Mouse (Mus musculus) CH12.LX (cell line): ENCODE results near the gene Gcfc2.

Experiments used
- BHLHE40 ChIP-seq: IDR thresholded peaks from 2 replicates; pipeline ENCODE4 v1.6.1; 2011; ENCODE audit warnings: mild to moderate bottlenecking, low read depth, low read length, improper control_type of control experiment
- CTCF ChIP-seq, 2 experiments: IDR thresholded peaks in 1 of 2; conservative IDR thresholded peaks in 1 of 2; 2 replicates each; pipeline ENCODE4 v1.5.1; 2011 to 2012; ENCODE audit warnings: low read depth in 2 of 2, low read length in 2 of 2, improper control_type of control experiment in 1 of 2, inconsistent platforms in 1 of 2, mild to moderate bottlenecking in 1 of 2, moderate library complexity in 1 of 2
- EP300 ChIP-seq: IDR thresholded peaks from 2 replicates; pipeline ENCODE4 v1.6.1; 2011; ENCODE audit warnings: low read length, improper control_type of control experiment
- JUND ChIP-seq: conservative IDR thresholded peaks from 2 replicates; pipeline ENCODE4 v1.6.1; 2011; ENCODE audit warnings: low read depth, low read length, improper control_type of control experiment
- NELFE ChIP-seq: IDR thresholded peaks from 2 replicates; pipeline ENCODE4 v1.6.1; 2011; ENCODE audit warnings: low read depth, low read length, improper control_type of control experiment
- POLR2A ChIP-seq: IDR thresholded peaks from 2 replicates; pipeline ENCODE4 v1.6.1; 2011; ENCODE audit warnings: low read depth, mild to moderate bottlenecking, improper control_type of control experiment, low read length

- TF ChIP-seq NELFE (no peak), BHLHE40 (no peak), POLR2A (no peak), CTCF (conservative IDR thresholded peaks at IDR 0.05 in 1 of 2, IDR thresholded peaks at IDR 0.05 in 1 of 2; ENCODE audit: low read depth in 2 of 2, low read length in 2 of 2) (no peak), EP300 (no peak), JUND (no peak)
These were observed 66.8 kb downstream of the Gcfc2 start for GRCm38 (mm10) chr6:81990049-81990810.
